Mouse (Mus musculus) ES-Bruce4 (cell line): ENCODE results near the gene Tmem265.

Experiments
- CTCF ChIP-seq: IDR thresholded peaks from one replicate; pipeline ENCODE4 v1.8.1; 2011; ENCODE audit warnings: low read depth, low read length
- EP300 ChIP-seq: IDR thresholded peaks from 2 replicates; pipeline ENCODE4 v1.6.1; 2011; ENCODE audit warnings: low read depth, low read length; ENCODE audit not compliant: insufficient read depth
- POLR2A ChIP-seq: IDR thresholded peaks from one replicate; pipeline ENCODE4 v1.8.1; 2011; ENCODE audit warnings: low read length; ENCODE audit not compliant: insufficient read depth

- TF ChIP-seq EP300 = no peak
- TF ChIP-seq POLR2A = no peak
- TF ChIP-seq CTCF = no peak
Observed at GRCm38 (mm10) chr7:127574115-127574514, 12.9 kb downstream of the Tmem265 start.
